Mouse (Mus musculus): ENCODE results near the gene BC048403.

- TF ChIP-seq CTCF (IDR thresholded peaks at IDR 0.05; ENCODE audit: low read depth, low read length) (no peak), GATA1 (IDR thresholded peaks at IDR 0.05; ENCODE audit: borderline replicate concordance, low read length) (no peak), TAL1 (conservative IDR thresholded peaks at IDR 0.05; ENCODE audit: low read depth, low read length) (no peak), POLR2AphosphoS5 (IDR thresholded peaks at IDR 0.05; ENCODE audit: insufficient replicate concordance, low read depth, low read length) (no peak), GATA2 (IDR thresholded peaks at IDR 0.05; ENCODE audit: borderline replicate concordance, low read depth, low read length) (no peak)
These were observed 12.6 kb upstream of the BC048403 start for GRCm38 (mm10) chr10:121727151-121727550.
